Mouse (Mus musculus) cortical plate, adult 2 months (tissue): ENCODE measurements around the gene Gabrb1.

Experiments used
- CTCF ChIP-seq: fragments of 200-500 bp; IDR thresholded peaks from 2 replicates; pipeline ENCODE4 v1.5.1; 2011; ENCODE audit warnings: mild to moderate bottlenecking, control low read depth, low read length; ENCODE audit not compliant: insufficient read depth; ENCODE audit errors: extremely low read depth
- POLR2A ChIP-seq: fragments of 200-500 bp; IDR thresholded peaks from 2 replicates; pipeline ENCODE4 v1.6.1; 2011; ENCODE audit warnings: mild to moderate bottlenecking, low read length, control low read depth; ENCODE audit not compliant: insufficient read depth; ENCODE audit errors: extremely low read depth

- TF ChIP-seq POLR2A, result no peak
- TF ChIP-seq CTCF, result no peak
Observed at GRCm38 (mm10) chr5:72191154-72191553, 533.2 kb downstream of the Gabrb1 start.
